21 mouse cellular contexts compared by ENCODE assay signal in the genomic region with DNA sequence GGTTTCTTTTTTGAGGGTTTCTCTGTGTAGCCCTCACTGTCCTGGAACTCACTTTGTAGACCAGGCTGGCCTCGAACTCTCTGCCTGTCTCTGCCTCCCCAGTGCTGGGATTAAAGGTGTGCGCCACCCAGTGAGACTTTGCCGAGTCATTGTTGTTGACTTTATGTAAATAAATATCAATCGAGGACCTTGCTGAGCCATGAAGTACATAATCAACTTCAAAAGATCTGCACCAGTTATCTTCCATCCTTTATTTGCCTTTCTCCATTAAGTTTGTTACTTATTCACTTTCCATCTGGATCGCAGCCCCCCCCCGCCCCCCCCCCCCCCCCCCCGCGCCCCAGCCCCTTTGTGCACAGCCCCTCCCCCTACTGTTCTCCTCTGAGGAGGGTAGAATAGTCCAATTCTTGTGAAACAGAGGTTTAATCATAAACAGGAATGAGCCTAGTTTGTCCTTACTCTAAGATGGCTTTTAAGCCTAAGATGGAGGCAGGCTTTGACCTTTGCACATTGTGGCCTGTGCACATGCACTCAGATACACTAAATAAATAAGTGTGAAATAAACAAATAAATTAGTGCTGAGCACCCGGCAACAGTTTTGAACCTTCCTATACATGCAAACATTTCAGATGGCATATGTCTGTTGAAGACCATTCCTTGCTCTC. TPM values are rescaled to one million over a fixed set of nuclear protein-coding genes. Genes with fewer than 3 reads are reported as not detected.
A peak's percentile ranks its signal among the peaks of the same experiment; 100 is the strongest.
DNase-seq lines count a peak whose midpoint lies in the region; ATAC-seq and TF ChIP-seq lines count a peak whose summit lies in the region.
"Had no signal": no experiment of that assay in that cellular context is flagged by ENCODE, and none has a peak within 500 bp of the region (broad histone marks: within the 10 kb centered on the region; RNA-seq: fewer than 3 reads in every experiment).

No protein-coding gene starts in this region.

- TF ChIP-seq CTCF in liver, postnatal 0 days (IDR thresholded peaks at IDR 0.05; ENCODE audit: low read depth): no peak

- H3K36me3 ChIP-seq in intestine, embryonic 16.5 days (ENCODE audit: control insufficient read depth, insufficient read depth, low read length): no peaks in the 10 kb centered on the region
- H3K36me3 ChIP-seq in liver, postnatal 0 days (replicated peaks; ENCODE audit: insufficient read depth, low read length): no peaks in the 10 kb centered on the region
- H3K36me3 ChIP-seq: forebrain, embryonic 12.5 days; heart, embryonic 12.5 days; midbrain, embryonic 12.5 days had no signal

- no peak for TF ChIP-seq EP300 in liver, postnatal 0 days (IDR thresholded peaks at IDR 0.05; ENCODE audit: low read depth)

- DNase-seq in kidney, adult 9 months: peak; percentile 75
- DNase-seq in kidney, postnatal 4 days: no peak
- DNase-seq in liver: peak; percentile 54
- peak; percentile 60 for DNase-seq in liver, postnatal 0 days
- DNase-seq in urinary bladder, postnatal 25 days (ENCODE audit: low spot score): no peak
- no peak for DNase-seq in Muller cell, postnatal 12 days (ENCODE audit: inconsistent ontology term)
- no peak for DNase-seq in cerebellum, postnatal 4 days (ENCODE audit: low spot score in 2 of 2)
- DNase-seq: adrenal gland, adult 8-10 months; cerebellum, adult 9-10 months; heart, postnatal 36 days; left cerebral cortex, postnatal 4 days; lung, adult 2 months; retina, postnatal 1 day; thymus, postnatal 25 days had no signal

- H3K4me1 ChIP-seq in intestine, embryonic 16.5 days (ENCODE audit: control insufficient read depth, insufficient read depth, low read length): 0 out of 2 replicates have a peak, but pooled peaks cover 3% of the 10 kb centered on the region
- peaks cover 21% of the 10 kb centered on the region for H3K4me1 ChIP-seq in liver, postnatal 0 days (ENCODE audit: insufficient read depth)

- ATAC-seq in intestine, embryonic 16.5 days: peak; percentile 40; the same call in 1 of the 2 replicates
- ATAC-seq in liver, postnatal 0 days: peak; percentile 43
- ATAC-seq: hindbrain, embryonic 16.5 days had no signal

- no peaks in the 10 kb centered on the region for H3K9me3 ChIP-seq in intestine, embryonic 16.5 days (ENCODE audit: control insufficient read depth, low read length)
- no peaks in the 10 kb centered on the region for H3K9me3 ChIP-seq in liver, postnatal 0 days (ENCODE audit: low read length)
- H3K9me3 ChIP-seq: forebrain, embryonic 12.5 days; heart, embryonic 12.5 days; midbrain, embryonic 12.5 days had no signal

- no peak overlapping the region for H3K4me2 ChIP-seq in intestine, embryonic 16.5 days (ENCODE audit: low read depth, low read length)
- H3K4me2 ChIP-seq in liver, postnatal 0 days (ENCODE audit: low read depth, low read length): peak overlapping the region; percentile 83
- H3K4me2 ChIP-seq: forebrain, embryonic 12.5 days; heart, embryonic 12.5 days; midbrain, embryonic 12.5 days had no signal

- WGBS in intestine, embryonic 16.5 days: 40% methylated on average over 7 of the region's 9 CpGs
- WGBS in liver, postnatal 0 days (ENCODE audit: insufficient replicate concordance): 57% methylated on average over 6 of the region's 9 CpGs

- no peak overlapping the region for H3K9ac ChIP-seq in intestine, embryonic 16.5 days (ENCODE audit: low read depth, low read length)
- H3K9ac ChIP-seq in liver, postnatal 0 days (replicated peaks): no peak overlapping the region
- H3K9ac ChIP-seq: forebrain, embryonic 12.5 days; heart, embryonic 12.5 days; midbrain, embryonic 12.5 days had no signal

- H3K27ac ChIP-seq in intestine, embryonic 16.5 days (ENCODE audit: low read length): peak overlapping the region; percentile 7; the same call in 1 of the 2 replicates
- H3K27ac ChIP-seq in liver, postnatal 0 days (ENCODE audit: low read depth): peak overlapping the region; percentile 81; the same call in 1 of the 2 replicates
- H3K27ac ChIP-seq: forebrain, embryonic 12.5 days; macrophage; midbrain, embryonic 12.5 days had no signal

- H3K27me3 ChIP-seq in intestine, embryonic 16.5 days (replicated peaks; ENCODE audit: control insufficient read depth, insufficient read depth, low read length): no peaks in the 10 kb centered on the region; the same call in 1 of the 2 replicates
- H3K27me3 ChIP-seq in liver, postnatal 0 days (ENCODE audit: insufficient read depth, low read length): no peaks in the 10 kb centered on the region

- no peak overlapping the region for H3K4me3 ChIP-seq in intestine, embryonic 16.5 days (ENCODE audit: low read length)
- H3K4me3 ChIP-seq in liver, postnatal 0 days (ENCODE audit: low read depth, low read length): no peak overlapping the region
- H3K4me3 ChIP-seq: forebrain, embryonic 12.5 days; heart, embryonic 12.5 days; midbrain, embryonic 12.5 days; myocyte had no signal

RNA-seq across cellular contexts. Expression of a gene that starts 17.6 kb away (rescaled TPM):
- 92.4 and 109 TPM in 2 replicates for polyA plus RNA-seq in intestine, embryonic 16.5 days (2015; fragmentation: Nextera tagmentation; extraction: Ambion mirVana)
- polyA plus RNA-seq in liver, postnatal 0 days (2015; fragmentation: Nextera tagmentation; extraction: Ambion mirVana): 46.2 and 46.7 TPM in 2 replicates

RNA-seq across cellular contexts. Expression of a gene that starts 17.6 kb away (rescaled TPM):
- polyA plus RNA-seq in intestine, embryonic 16.5 days (2015; fragmentation: Nextera tagmentation; extraction: Ambion mirVana): 16.7 and 18.0 TPM in 2 replicates
- polyA plus RNA-seq in liver, postnatal 0 days (2015; fragmentation: Nextera tagmentation; extraction: Ambion mirVana): 6.8 and 8.2 TPM in 2 replicates

RNA-seq across cellular contexts. Expression of a gene that starts 17.6 kb away (rescaled TPM):
- polyA plus RNA-seq in intestine, embryonic 16.5 days (2015; fragmentation: Nextera tagmentation; extraction: Ambion mirVana): 43.7 and 44.8 TPM in 2 replicates
- polyA plus RNA-seq in liver, postnatal 0 days (2015; fragmentation: Nextera tagmentation; extraction: Ambion mirVana): 24.6 and 24.7 TPM in 2 replicates

RNA-seq across cellular contexts. Expression of a gene that starts 24.2 kb away (rescaled TPM):
- polyA plus RNA-seq in intestine, embryonic 16.5 days (2015; fragmentation: Nextera tagmentation; extraction: Ambion mirVana): 243 and 247 TPM in 2 replicates
- 117 and 121 TPM in 2 replicates for polyA plus RNA-seq in liver, postnatal 0 days (2015; fragmentation: Nextera tagmentation; extraction: Ambion mirVana)

RNA-seq across cellular contexts. Expression of a gene that starts 24.3 kb away (rescaled TPM):
- polyA plus RNA-seq in intestine, embryonic 16.5 days (2015; fragmentation: Nextera tagmentation; extraction: Ambion mirVana): 32.8 and 37.4 TPM in 2 replicates
- polyA plus RNA-seq in liver, postnatal 0 days (2015; fragmentation: Nextera tagmentation; extraction: Ambion mirVana): 33.1 and 33.9 TPM in 2 replicates

Comparison
In these comparisons a context has a peak if more than half of its experiments do, and no peak if none do; other contexts are left out.
1. DNase-seq: peak in kidney, adult 9 months (single experiment), liver (single experiment) and liver, postnatal 0 days (single experiment); none in kidney, postnatal 4 days (0 of 2), urinary bladder, postnatal 25 days (single experiment), Muller cell, postnatal 12 days (single experiment) and cerebellum, postnatal 4 days (0 of 2).